Mouse (Mus musculus) CH12F3 (cell line): ENCODE measurements around the gene Rsph3a.
"Not testable (repeated sequence)": the region's sequence is repeated elsewhere in the genome, so short reads cannot be mapped to it uniquely, and the experiment has no call there.

Experiments used
- in situ Hi-C: fragments of 300-500 bp; cut with MboI; formaldehyde crosslinking; loops from 2 replicates; pipeline ENCODE4 v1.14.3; 2020; ENCODE audit warnings: low sequenced_read_pairs

Rsph3a gene

GRCm38 (mm10) chr17:7945117-7946052 lies at the start of gene Rsph3a:
Gene Rsph3a, plus strand, starts transcription at chr17:7945614.
- in situ Hi-C loops, result not testable (repeated sequence)

DNA sequence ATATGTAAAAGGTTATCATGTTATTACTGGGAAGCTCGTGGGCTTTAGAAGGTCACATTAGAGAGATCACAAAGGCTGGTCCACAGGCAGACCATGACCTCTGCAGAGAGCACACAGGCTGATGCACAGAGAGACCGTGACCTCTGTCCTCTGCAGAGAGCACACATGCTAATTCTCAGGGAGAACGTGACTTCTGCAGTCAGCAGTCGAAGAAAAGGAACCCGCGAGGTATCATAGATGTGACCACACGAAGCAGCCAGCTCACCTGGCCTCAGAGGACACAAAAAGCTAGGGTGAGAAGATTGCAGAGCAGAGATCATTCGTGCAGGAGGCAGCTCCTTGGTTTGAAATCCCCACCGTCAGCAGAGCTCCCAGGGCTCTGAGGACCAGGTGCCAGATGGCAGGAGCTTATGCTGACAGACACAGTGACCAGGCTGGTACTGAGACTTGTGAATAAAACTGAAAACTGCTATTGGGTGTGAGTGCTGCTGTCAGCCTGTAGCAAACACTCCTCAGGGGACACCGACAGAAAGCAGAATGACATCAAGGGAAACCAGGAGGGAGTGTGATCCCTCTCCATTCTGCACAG lies 49.3 kb upstream of the Rsph3a start:
- in situ Hi-C loops, result no loop called here

DNA sequence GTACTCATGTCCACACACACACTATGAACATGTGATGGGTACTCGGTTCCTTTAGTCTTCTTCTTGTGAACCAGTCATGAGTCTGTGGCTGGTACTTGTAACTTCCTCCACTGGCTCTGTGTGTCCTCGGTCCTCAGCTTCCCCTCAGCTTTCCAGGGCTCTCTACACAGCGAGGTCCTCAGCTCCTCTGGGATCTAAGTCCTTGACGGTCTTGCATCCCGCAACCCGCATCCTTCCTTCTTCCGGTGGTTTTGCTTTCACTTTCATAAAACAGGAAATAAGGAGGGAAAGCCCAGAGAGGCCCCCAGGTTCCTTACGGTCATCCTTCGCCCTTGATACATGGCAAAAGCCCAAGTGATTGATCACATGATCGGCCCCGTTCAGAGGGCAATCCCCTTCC lies 48.3 kb upstream of the Rsph3a start:
- in situ Hi-C loops, result no loop called here

GRCm38 (mm10) chr17:7897756-7898155 lies 47.7 kb upstream of the Rsph3a start:
- in situ Hi-C loops, result no loop called here

DNA sequence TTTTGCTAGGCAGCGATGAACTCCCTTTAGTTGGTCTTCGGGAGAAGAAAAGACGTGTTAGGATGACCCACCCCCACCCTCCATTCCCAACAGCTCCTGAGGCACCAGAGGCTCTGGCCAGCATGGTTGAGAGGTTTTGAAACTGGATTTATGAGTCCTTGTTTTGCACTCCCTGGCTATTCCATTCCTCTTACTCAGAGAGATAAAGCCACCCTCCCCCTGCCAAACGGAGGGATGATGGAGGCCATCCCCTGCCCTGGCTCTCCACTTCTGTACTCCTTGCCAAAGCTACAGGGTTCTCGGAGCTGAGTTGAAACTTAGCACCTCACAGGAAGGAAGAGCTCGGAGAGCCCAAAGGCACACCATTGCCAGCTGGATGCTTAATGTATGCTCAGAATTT lies 46.2 kb upstream of the Rsph3a start:
- in situ Hi-C loops, result no loop called here

DNA sequence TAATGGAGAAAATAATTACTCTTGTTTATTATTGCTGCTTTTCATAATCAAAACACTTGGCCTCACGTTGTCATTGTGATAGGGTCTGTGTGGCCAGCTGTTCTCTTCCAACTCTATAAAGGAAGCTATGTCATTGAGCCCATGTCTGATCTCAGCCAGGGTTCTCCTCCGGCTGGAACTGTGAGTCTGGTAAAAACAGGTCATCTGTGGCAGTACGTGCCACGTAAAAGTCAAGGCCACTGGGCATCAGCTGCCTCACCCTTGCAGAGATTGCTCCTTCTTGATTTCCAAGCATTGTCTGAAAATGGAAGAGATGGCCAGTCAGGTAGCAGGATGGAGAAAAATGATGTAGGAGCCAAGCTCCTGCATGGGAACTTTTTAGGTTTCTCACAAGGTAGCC lies 45.5 kb upstream of the Rsph3a start:
- in situ Hi-C loops, result no loop called here

- in situ Hi-C loops, result no loop called here
Observed at GRCm38 (mm10) chr17:7901536-7901935, 43.9 kb upstream of the Rsph3a start.

DNA sequence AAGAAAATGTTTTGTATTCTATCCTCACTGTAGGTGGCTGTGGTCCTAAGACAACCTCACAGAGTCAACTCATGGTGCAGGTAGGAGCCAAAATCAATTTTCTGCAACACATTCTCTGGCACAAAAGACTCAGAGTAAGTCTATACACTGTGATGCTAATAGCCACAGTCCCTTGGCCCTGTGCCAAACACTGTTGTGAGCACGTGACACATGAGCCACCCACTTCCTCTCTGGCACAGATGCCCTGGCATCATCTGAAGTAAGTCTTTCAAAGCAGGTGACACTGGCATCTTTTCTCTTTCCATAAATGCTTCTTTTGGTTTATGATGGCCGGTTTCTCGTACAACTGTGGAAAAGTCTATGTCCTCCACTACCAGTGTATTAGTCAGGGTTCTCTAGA lies 43.1 kb upstream of the Rsph3a start:
- in situ Hi-C loops, result no loop called here

DNA sequence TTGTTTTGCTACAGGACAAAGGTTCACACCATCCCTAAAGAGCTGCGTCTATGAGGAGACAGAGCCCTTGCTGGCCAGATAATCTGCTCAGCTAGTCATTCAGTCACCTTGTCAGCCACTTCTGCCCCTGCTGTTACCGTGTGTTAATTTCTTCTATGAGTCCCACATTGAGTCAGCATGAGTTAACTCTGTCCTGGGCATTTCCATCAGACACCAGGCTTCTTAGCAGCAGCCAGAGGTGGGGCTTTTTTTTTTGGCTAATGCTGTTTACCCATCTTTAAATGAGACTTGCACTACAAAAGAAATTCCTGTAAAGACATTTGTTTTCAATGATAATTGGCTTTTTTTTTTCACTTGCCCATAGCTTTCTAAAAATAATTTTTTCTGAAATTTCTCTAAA lies 40.4 kb upstream of the Rsph3a start:
- in situ Hi-C loops, result no loop called here

- in situ Hi-C loops, result no loop called here
Observed at GRCm38 (mm10) chr17:7905936-7906685, 39.3 kb upstream of the Rsph3a start.

DNA sequence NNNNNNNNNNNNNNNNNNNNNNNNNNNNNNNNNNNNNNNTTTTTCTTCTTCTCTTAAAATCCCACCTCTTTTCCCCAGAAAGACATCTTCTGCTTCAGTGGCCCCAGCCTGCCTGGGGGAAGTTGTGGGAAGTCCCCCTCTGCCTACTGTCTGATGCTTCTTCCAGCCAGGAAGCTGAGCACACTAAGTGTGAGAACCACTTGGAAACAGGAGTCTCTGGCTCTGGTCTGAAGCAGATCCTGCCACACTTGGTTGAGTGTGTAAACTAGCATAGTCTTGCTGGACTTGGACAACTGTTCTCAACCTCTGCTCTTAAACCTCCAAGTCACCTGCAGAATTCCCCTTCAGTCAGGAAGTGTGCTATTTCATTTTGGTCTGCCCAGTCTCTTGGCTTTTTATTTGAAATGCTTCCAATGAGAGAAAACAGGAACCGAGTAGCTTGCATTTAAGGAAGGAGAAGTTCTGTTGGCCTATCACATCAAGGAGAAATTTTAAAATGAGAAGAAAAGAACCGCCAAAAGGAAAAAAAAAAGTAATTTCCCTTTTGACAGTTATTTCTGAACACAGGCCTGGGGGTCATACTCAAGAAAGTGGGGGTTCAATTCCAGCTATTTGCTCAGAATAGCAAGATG lies 30.7 kb upstream of the Rsph3a start:
- in situ Hi-C loops, result no loop called here

GRCm38 (mm10) chr17:7915791-7916190 lies 29.6 kb upstream of the Rsph3a start:
- in situ Hi-C loops, result no loop called here

DNA sequence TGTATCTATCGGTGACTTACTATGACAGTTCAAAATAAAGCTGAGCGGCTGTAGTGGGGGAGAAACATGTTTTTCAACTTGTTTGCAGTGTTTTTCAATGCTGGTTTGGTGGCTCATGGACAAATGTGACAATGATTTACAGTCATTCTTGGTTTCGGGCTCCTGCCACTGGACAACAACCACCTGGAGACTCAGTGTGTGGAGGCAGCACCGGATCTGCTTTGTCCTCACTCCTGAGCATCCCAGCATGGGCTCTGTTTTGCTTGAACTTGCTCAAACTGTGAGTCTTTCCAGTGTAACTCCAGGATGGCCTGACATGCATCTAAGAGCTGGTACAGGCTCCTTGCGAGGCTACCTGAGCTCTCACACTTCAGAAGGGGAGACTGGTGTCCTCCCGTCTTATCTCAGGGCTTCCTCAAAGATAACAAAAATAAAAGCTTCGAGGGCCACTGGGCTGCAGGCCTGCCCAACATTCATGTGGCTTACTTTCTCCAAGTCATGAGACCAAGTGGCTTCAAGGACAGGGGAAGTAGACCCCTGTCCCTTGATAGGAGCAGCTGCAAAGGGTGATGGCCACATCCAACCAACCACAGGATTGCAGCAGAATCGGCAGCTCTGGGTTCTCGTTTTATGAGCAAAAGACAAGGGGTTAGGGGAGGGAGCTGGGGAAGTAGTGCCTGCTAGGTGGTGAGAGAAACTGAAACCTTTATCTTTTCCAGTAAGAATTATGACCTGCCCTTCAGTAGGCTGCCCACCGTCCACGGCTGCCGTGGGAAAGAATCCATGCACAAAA lies 28.4 kb upstream of the Rsph3a start:
- in situ Hi-C loops, result no loop called here

- in situ Hi-C loops, result no loop called here
Observed at GRCm38 (mm10) chr17:7918355-7918754, 27.1 kb upstream of the Rsph3a start.

DNA sequence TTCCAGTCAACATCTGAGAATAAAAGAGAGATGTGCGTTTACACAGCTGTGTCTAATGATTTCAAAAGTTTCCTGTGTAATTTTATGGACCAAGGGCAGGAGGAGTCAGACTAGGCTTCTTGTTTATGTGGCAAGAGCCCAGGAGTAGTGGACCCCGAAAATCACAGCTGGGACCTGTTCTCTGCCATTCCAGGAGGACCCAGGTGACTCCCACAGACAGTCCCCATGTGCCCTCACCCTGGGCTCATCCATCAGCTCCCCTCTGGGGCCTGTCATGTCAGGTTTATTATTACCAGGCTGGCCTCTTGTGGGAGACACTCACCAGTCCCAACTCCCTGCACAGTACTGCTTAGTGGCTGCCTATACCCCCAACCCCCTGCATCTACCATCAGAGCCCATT lies 26.2 kb upstream of the Rsph3a start:
- in situ Hi-C loops, result no loop called here

DNA sequence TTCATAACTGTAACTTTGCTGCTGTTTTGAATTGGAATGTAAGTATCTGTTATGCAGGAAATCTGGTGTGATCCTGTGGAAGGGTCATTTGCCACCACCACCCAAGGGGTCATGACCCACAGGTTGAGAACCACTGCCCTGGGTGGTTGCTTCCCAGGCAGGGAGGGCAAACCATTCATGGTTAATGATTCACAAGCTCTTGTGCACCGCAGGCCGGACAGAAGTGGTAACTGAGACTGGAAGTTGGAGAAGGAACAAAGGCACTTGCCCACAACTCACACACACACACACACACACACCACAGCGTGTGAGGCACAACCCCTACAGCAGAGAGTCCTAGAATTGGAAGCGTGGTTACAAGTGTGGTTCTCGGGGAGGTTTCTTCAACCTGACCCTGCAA lies 22.9 kb upstream of the Rsph3a start:
- in situ Hi-C loops, result no loop called here

GRCm38 (mm10) chr17:7924185-7924725 lies 21.2 kb upstream of the Rsph3a start:
- in situ Hi-C loops, result no loop called here

DNA sequence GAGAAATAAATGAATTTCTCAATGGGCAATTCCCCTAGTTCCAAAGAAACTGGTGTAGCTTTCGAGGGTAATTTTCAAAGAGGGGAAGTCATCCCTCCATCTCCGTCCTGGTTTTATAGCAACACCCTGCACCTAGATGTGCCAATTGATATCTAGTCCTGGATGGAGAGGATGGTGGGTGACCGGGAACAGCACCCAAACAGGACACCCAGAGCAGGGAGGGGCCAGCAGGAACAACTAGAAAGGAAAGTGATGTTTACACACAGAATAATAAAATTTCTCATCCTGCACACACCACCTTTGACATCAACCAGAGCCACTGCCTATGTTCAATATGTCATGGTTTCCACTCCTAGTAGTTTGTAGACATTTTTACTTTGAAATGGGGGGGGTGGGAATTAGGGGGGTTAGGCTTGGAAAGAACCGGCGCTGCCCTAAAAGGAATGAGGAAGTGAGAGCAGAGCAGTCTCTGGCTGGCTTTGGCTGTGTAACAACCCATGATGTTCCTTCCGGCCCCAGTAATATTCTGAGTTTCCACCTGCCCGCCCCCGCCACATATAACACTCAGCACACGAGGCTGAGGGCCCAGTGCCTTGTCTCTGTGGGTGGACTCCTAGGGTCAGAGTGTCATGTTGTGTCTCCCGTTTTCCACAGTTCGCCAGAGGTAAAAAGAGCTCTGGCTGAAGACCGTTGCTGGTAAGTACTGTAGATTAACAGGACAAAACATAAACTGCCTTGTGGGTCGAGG lies 19.8 kb upstream of the Rsph3a start, which contains the start of gene Tagap:
Tagap (plus strand) TSS at position 588 of the 748 bp plus-strand sequence.
- in situ Hi-C loops, result loop anchor here (5.0 kb wide), 1 partner anchor 43 kb away; no protein-coding TSS in a partner anchor
